Mouse (Mus musculus) hindbrain, embryonic 16.5 days (tissue): ENCODE results near the gene Gjd3. TPM values are rescaled to one million over a fixed set of nuclear protein-coding genes. Genes with fewer than 3 reads are reported as not detected.
"Not testable (repeated sequence)": the region's sequence is repeated elsewhere in the genome, so short reads cannot be mapped to it uniquely, and the experiment has no call there.

ENCODE experiments used
- ATAC-seq: fragments of 200-750 bp; cut with Nextera tagmentation; 2 replicates; pipeline ENCODE4 v1.8.0; 2017; ENCODE audit warnings: moderate TSS enrichment, moderate library complexity
- H3K27ac ChIP-seq: fragments of 300-500 bp; sonication (generic); 2 replicates; pipeline ENCODE4 v1.5.1; 2014; ENCODE audit warnings: low read depth, mild to moderate bottlenecking, control low read depth, low read length, moderate library complexity
- H3K27me3 ChIP-seq: fragments of 300-500 bp; sonication (generic); replicated peaks from 2 replicates; pipeline ENCODE4 v1.6.1; 2014; ENCODE audit warnings: low read length; ENCODE audit not compliant: control insufficient read depth, insufficient read depth
- H3K36me3 ChIP-seq: fragments of 300-500 bp; sonication (generic); 2 replicates; pipeline ENCODE4 v1.6.1; 2014; ENCODE audit warnings: mild to moderate bottlenecking, low read length, moderate library complexity, mixed read lengths; ENCODE audit not compliant: control insufficient read depth, insufficient read depth
- H3K4me1 ChIP-seq: fragments of 300-500 bp; sonication (generic); 2 replicates; pipeline ENCODE4 v1.6.1; 2014; ENCODE audit warnings: low read depth, low read length; ENCODE audit not compliant: control insufficient read depth, insufficient read depth
- H3K4me2 ChIP-seq: fragments of 300-500 bp; sonication (generic); 2 replicates; pipeline ENCODE4 v1.6.1; 2014; ENCODE audit warnings: mild to moderate bottlenecking, low read length, control low read depth, moderate library complexity
- H3K4me3 ChIP-seq: fragments of 300-500 bp; sonication (generic); 2 replicates; pipeline ENCODE4 v1.5.1; 2014; ENCODE audit warnings: mild to moderate bottlenecking, low read length, control low read depth, moderate library complexity
- H3K9ac ChIP-seq: fragments of 300-500 bp; sonication (generic); 2 replicates; pipeline ENCODE4 v1.6.1; 2014; ENCODE audit warnings: low read depth, mild to moderate bottlenecking, control low read depth, low read length, moderate library complexity
- H3K9me3 ChIP-seq: fragments of 300-500 bp; sonication (generic); 2 replicates; pipeline ENCODE4 v1.6.1; 2014; ENCODE audit warnings: mild to moderate bottlenecking, low read length, moderate library complexity; ENCODE audit not compliant: control insufficient read depth
- WGBS: fragments of 180-500 bp; shearing (Covaris S2); extraction: QIAGEN DNeasy Blood & Tissue Kit; methylation state at CpG from one replicate; pipeline ENCODE4 v1.1.7; 2014; 5-methylcytosine and 5-hydroxymethylcytosine counted together
- polyA plus RNA-seq: library from polyadenylated mRNA; unstranded; fragments of >200 nt; fragmentation: Nextera tagmentation; extraction: Ambion mirVana; gene quantifications from 2 replicates; pipeline ENCODE4 v1.2.1, GENCODE M21; 2015

The Gjd3 gene
- polyA plus RNA-seq, 1 experiment from 2014 or later, result 2.0 TPM

DNA sequence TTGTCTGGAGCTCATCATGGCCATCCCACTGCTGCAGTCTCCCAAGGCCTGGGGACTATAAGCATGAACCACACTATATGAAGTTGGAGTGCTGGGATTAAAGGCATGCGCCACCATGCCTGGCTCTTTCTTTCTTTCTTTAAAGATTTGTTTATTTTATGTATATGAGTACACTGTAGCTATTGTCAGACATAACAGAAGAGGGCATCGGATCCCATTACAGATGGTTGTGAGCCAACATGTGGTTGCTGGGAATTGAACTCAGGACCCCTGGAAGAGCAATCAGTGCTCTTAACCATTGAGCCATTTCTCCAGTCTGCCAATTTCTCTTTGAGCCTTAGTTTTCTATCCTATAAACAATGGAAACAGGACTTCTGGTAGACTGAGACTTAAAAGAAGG, 49.0 kb downstream of the Gjd3 start:
- H3K36me3 ChIP-seq, H3K4me2 ChIP-seq, H3K9ac ChIP-seq, H3K27me3 ChIP-seq, H3K9me3 ChIP-seq, ATAC-seq, H3K27ac ChIP-seq, H3K4me3 ChIP-seq: not testable (repeated sequence)
- 84% methylated on average over 2 of the region's 2 CpGs for WGBS
- peaks cover 60% of the 10 kb centered on the region for H3K4me1 ChIP-seq

DNA sequence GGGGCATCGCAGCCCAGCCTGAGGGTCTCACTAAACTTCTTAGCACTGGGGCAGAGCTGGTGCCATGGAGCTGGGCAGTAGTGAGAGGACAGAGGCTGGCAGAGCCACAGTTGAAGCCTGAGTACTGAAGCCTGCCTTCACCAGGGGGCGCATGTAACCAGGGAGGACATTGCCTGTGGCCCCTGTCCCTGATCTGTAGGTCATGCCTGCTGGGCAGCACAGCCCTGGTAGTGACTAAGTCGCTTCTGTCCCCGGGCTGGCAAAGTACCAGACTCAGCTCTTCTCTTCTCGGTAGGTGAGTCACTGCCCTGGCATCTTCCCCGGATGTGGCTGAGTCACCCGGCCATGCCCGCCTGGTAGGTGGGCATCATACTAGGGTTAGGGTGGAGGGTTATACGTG, 49.7 kb downstream of the Gjd3 start:
- H3K27ac ChIP-seq, result no peak overlapping the region
- no peak overlapping the region for H3K4me3 ChIP-seq
- no peaks in the 10 kb centered on the region for H3K27me3 ChIP-seq
- H3K4me1 ChIP-seq, result peaks cover 65% of the 10 kb centered on the region
- H3K9me3 ChIP-seq, result no peaks in the 10 kb centered on the region
- H3K9ac ChIP-seq, result no peak overlapping the region
- no peak overlapping the region for H3K4me2 ChIP-seq
- no peaks in the 10 kb centered on the region for H3K36me3 ChIP-seq
- ATAC-seq, result no peak
- 41% methylated on average over 9 of the region's 9 CpGs for WGBS

DNA sequence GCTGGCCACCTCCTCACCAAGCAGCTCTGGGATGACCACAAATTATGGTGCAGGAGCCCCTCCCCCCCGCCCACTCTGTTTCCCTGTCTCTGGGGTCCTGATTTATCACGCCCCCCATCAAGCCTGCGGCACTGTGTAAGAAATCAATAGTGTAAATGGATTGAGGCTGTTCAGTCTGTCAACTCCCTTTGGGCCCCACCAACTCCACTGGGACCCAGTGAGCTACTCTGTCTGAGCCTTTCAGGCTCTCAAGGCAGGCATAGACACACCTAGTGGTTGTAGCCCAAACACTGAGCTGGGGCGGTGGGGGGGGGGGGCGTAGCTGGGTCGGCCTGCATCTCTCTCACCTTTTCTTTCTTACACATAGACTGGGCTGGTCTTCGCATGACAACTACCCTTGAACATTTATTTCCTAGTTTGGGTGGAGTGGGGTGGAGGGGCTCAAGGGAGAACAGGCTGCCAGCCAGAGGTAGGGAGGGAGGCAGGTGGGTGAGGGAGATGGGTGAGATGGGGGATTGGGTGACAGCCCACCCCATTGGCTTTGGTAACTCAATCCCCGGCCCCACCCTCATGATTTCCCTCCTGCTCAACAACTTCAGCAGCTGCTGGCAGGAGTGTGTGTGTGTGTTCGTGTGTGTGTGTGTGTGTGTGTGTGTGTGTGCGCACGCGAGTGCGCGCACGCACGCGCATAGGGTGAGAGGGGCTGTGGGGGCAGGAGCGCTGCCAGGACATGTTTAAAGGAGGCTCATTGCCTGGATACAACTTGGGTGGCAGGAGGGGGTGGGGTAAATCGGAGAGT, 50.3 kb downstream of the Gjd3 start:
- H3K9me3 ChIP-seq, result no peaks in the 10 kb centered on the region
- H3K4me2 ChIP-seq, result no peak overlapping the region; the same call in 1 of the 2 replicates
- H3K4me3 ChIP-seq, result no peak overlapping the region
- WGBS, result 32% methylated on average over 19 of the region's 19 CpGs
- no peak for ATAC-seq
- no peak overlapping the region for H3K9ac ChIP-seq
- no peaks in the 10 kb centered on the region for H3K36me3 ChIP-seq
- no peaks in the 10 kb centered on the region for H3K27me3 ChIP-seq
- no peak overlapping the region for H3K27ac ChIP-seq
- H3K4me1 ChIP-seq, result peaks cover 66% of the 10 kb centered on the region

Other genes with a start within 250 kb of the Gjd3 start
- 127 and 144 TPM in 2 replicates for gene Thra, start 242.4 kb downstream of the Gjd3 start, polyA plus RNA-seq
- gene Nr1d1, start 207.7 kb downstream of the Gjd3 start, polyA plus RNA-seq, result 4.9 and 5.6 TPM in 2 replicates
- gene Msl1, start 187.5 kb downstream of the Gjd3 start, polyA plus RNA-seq, result 28.2 and 28.6 TPM in 2 replicates
- 41.7 and 49.2 TPM in 2 replicates for gene Casc3, start 178.1 kb downstream of the Gjd3 start, polyA plus RNA-seq
- 11.6 and 13.0 TPM in 2 replicates for gene Rapgefl1, start 146.2 kb downstream of the Gjd3 start, polyA plus RNA-seq
- 4.1 and 4.2 TPM in 2 replicates for gene Wipf2, start 119.4 kb downstream of the Gjd3 start, polyA plus RNA-seq
- 4.6 and 6.3 TPM in 2 replicates for gene Cdc6, start 75.2 kb downstream of the Gjd3 start, polyA plus RNA-seq
- gene Rara, start 55.2 kb downstream of the Gjd3 start, polyA plus RNA-seq, result 12.1 and 16.7 TPM in 2 replicates
- 33.1 and 44.9 TPM in 2 replicates for gene Top2a, start 41.2 kb upstream of the Gjd3 start, polyA plus RNA-seq
- gene Igfbp4, start 58.2 kb upstream of the Gjd3 start, polyA plus RNA-seq, result 120 and 161 TPM in 2 replicates
- 0.16 TPM in 2 replicates for gene Tns4, start 106.3 kb upstream of the Gjd3 start, polyA plus RNA-seq
- gene Ccr7, start 172.1 kb upstream of the Gjd3 start, polyA plus RNA-seq, result not detected in 2 replicates
- 225 and 246 TPM in 2 replicates for gene Smarce1, start 248.0 kb upstream of the Gjd3 start, polyA plus RNA-seq